ENCODE assay signal across 15 mouse cellular contexts in genomic region chr9:96699276-96700035, GRCm38 (mm10). TPM values are rescaled to one million over a fixed set of nuclear protein-coding genes. Genes with fewer than 3 reads are reported as not detected.
DNase-seq lines count a peak whose midpoint lies in the region; ATAC-seq and TF ChIP-seq lines count a peak whose summit lies in the region.
"Had no signal": no experiment of that assay in that cellular context is flagged by ENCODE, and none has a peak within 500 bp of the region (broad histone marks: within the 10 kb centered on the region; RNA-seq: fewer than 3 reads in every experiment).

No protein-coding gene starts in this region.

- no peak overlapping the region for H3K4me3 ChIP-seq in cerebellum, adult 2 months (replicated peaks; ENCODE audit: insufficient read depth, low read depth, low read length)
- no peak overlapping the region for H3K4me3 ChIP-seq in left cerebral cortex, adult 2 months
- no peak overlapping the region for H3K4me3 ChIP-seq in E14TG2a.4 (replicated peaks; ENCODE audit: low read length)
- H3K4me3 ChIP-seq: limb, embryonic 12.5 days had no signal

- WGBS in cerebellum, adult 2 months: 99% methylated on average over 6 of the region's 6 CpGs

- H3K27me3 ChIP-seq in cerebellum, adult 2 months (ENCODE audit: control insufficient read depth, insufficient read depth, low read length): no peaks in the 10 kb centered on the region; the same call in 1 of the 2 replicates
- no peaks in the 10 kb centered on the region for H3K27me3 ChIP-seq in E14TG2a.4 (ENCODE audit: insufficient read depth, low read length)
- H3K27me3 ChIP-seq: limb, embryonic 12.5 days had no signal

- 0 out of 2 replicates have a peak, but pooled peaks have one; percentile 15 for TF ChIP-seq CTCF in cerebellum, adult 2 months (IDR thresholded peaks at IDR 0.05; ENCODE audit: borderline replicate concordance, insufficient read depth, low read depth, low read length)
- TF ChIP-seq CTCF in left cerebral cortex, adult 2 months (IDR thresholded peaks at IDR 0.05): peak; percentile 40; the same call in 1 of the 2 replicates
- peak; percentile 80 for TF ChIP-seq CTCF in E14TG2a.4 (conservative IDR thresholded peaks at IDR 0.05; ENCODE audit: low read length)

- no peak overlapping the region for H3K27ac ChIP-seq in cerebellum, adult 2 months (ENCODE audit: insufficient read depth, low read length)
- no peak overlapping the region for H3K27ac ChIP-seq in left cerebral cortex, adult 2 months
- H3K27ac ChIP-seq: hindbrain, embryonic 14.5 days; limb, embryonic 12.5 days had no signal

- TF ChIP-seq POLR2A in cerebellum, adult 2 months (IDR thresholded peaks at IDR 0.05; ENCODE audit: borderline replicate concordance, insufficient read depth, low read length): no peak

- H3K4me1 ChIP-seq in cerebellum, adult 2 months (ENCODE audit: control insufficient read depth, insufficient read depth, low read length): peaks cover 32% of the 10 kb centered on the region
- peaks cover 81% of the 10 kb centered on the region for H3K4me1 ChIP-seq in E14TG2a.4 (replicated peaks; ENCODE audit: low read depth, low read length)

- ATAC-seq in megakaryocyte, adult 5-6 weeks (ENCODE audit: poor library complexity, severe bottlenecking): peak; percentile 53
- ATAC-seq: midbrain, embryonic 16.5 days had no signal

- intact Hi-C loops in left cerebral cortex, adult 2 months (cut with DNase I): no loop called here
- intact Hi-C loops in left cerebral cortex, postnatal 4 days (cut with DNase I): no loop called here

- H3K36me3 ChIP-seq in E14TG2a.4 (ENCODE audit: insufficient read depth, low read length): peaks cover 61% of the 10 kb centered on the region

- H3K9me3 ChIP-seq in E14TG2a.4 (ENCODE audit: low read length): 0 out of 2 replicates have a peak, but pooled peaks cover 3% of the 10 kb centered on the region
- H3K9me3 ChIP-seq: limb, embryonic 12.5 days had no signal

- DNase-seq in cerebellum, adult 2 months: no peak
- DNase-seq in cerebellum, adult 9-11 months: no peak
- no peak for DNase-seq in left cerebral cortex, adult 2 months (ENCODE audit: extremely low spot score in 1 of 2, low spot score in 2 of 2)
- no peak for DNase-seq in left cerebral cortex, postnatal 4 days
- DNase-seq in embryo, embryonic 9.5 days (ENCODE audit: extremely low spot score): no peak
- DNase-seq in adrenal gland, postnatal 36 days: no peak
- DNase-seq: heart, postnatal 10 days; kidney, adult 8-10 months; lung, adult 18-20 months; right cerebral cortex, postnatal 25 days had no signal

RNA-seq across cellular contexts. Expression of gene Zbtb38, which starts 53.2 kb away (rescaled TPM):
- polyA plus RNA-seq in cerebellum, adult 2 months (2012; rRNA removed): 19.2 and 21.5 TPM in 2 replicates
- total RNA-seq in left cerebral cortex, adult 2 months (2021): 10 to 100 TPM; 64.2 to 68.6 TPM
- 10 to 100 TPM; 65.6 to 66.3 TPM for total RNA-seq in left cerebral cortex, postnatal 4 days (2021)
- 13.6 and 18.9 TPM in 2 replicates for total RNA-seq in megakaryocyte, adult 5-6 weeks (2015)
- total RNA-seq in megakaryocyte, adult 5-6 weeks (2017): 18.7 and 19.8 TPM in 2 replicates
- total RNA-seq in adrenal gland, postnatal 36 days (2021): 10 to 100 TPM; 56.1 to 75.8 TPM

Comparison
In these comparisons a context has a peak if more than half of its experiments do, and no peak if none do; other contexts are left out.
1. CTCF ChIP-seq: peak in every context shown above with its lines; median percentile 80 in E14TG2a.4; 40 in left cerebral cortex, adult 2 months; 15 in cerebellum, adult 2 months.